Mouse (Mus musculus): ENCODE results near the gene Bbs2. TPM values are rescaled to one million over a fixed set of nuclear protein-coding genes. Genes with fewer than 3 reads are reported as not detected.

Gene Bbs2
- total and polyA plus RNA-seq, 2 experiments from 2014 or later = 17.5 to 27.6 TPM

- H3K4me1 ChIP-seq (ENCODE audit: insufficient read depth, low read length) = peaks cover 7% of the 10 kb centered on the region
- no peaks in the 10 kb centered on the region for H3K9me3 ChIP-seq (ENCODE audit: low read length)
- H3K9ac ChIP-seq (replicated peaks; ENCODE audit: low read length, poor library complexity, severe bottlenecking) = no peak overlapping the region
- no peak for DNase-seq (ENCODE audit: low spot score)
- no peak overlapping the region for H3K4me3 ChIP-seq (ENCODE audit: low read depth, low read length)
- no peak overlapping the region for H3K27ac ChIP-seq (ENCODE audit: low read depth, low read length)
- no peaks in the 10 kb centered on the region for H3K27me3 ChIP-seq (ENCODE audit: insufficient read depth, low read length)
- peaks cover 14% of the 10 kb centered on the region for H3K36me3 ChIP-seq (ENCODE audit: insufficient read depth, low read length)
- no peak for TF ChIP-seq CTCF (IDR thresholded peaks at IDR 0.05)
- ATAC-seq (ENCODE audit: low FRiP score) = no peak
- no peak overlapping the region for H3K4me2 ChIP-seq (ENCODE audit: low read depth, low read length, poor library complexity, severe bottlenecking)
- WGBS = 28% methylated on average over 3 of the region's 3 CpGs
Observed at GRCm38 (mm10) chr8:94033601-94034000, 65.1 kb downstream of the Bbs2 start.

DNA sequence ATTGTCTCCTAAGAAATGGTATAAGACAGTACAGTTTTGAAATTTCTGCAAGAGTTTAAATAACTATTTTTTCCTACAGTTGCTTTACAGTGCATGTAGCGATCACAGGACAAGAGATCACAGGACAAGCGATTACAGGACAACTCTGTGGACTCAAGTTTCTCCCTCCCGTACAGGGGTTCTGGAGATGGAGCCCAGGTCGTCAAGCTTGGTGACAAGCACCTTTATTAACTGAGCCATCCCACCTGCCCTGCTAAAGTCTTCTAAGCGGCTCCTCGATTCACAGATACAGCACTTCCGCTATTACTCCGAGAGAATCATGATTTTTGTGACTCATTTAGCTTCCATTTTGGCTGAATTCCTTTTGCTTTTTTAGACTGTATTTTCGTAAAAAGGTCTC is 69.0 kb downstream of the Bbs2 start:
- ATAC-seq (ENCODE audit: low FRiP score) (no peak), DNase-seq (ENCODE audit: low spot score) (no peak)
- no peaks in the 10 kb centered on the region for H3K9me3 ChIP-seq (ENCODE audit: low read length)
- TF ChIP-seq CTCF (IDR thresholded peaks at IDR 0.05) = no peak
- H3K4me2 ChIP-seq (ENCODE audit: low read depth, low read length, poor library complexity, severe bottlenecking) = no peak overlapping the region
- H3K36me3 ChIP-seq (ENCODE audit: insufficient read depth, low read length) = peaks cover 44% of the 10 kb centered on the region
- no peaks in the 10 kb centered on the region for H3K27me3 ChIP-seq (ENCODE audit: insufficient read depth, low read length)
- WGBS = 96% methylated on average over 9 of the region's 9 CpGs
- H3K4me1 ChIP-seq (ENCODE audit: insufficient read depth, low read length) = no peaks in the 10 kb centered on the region
- no peak overlapping the region for H3K4me3 ChIP-seq (ENCODE audit: low read depth, low read length)
- no peak overlapping the region for H3K27ac ChIP-seq (ENCODE audit: low read depth, low read length)
- H3K9ac ChIP-seq (replicated peaks; ENCODE audit: low read length, poor library complexity, severe bottlenecking) = no peak overlapping the region

DNA sequence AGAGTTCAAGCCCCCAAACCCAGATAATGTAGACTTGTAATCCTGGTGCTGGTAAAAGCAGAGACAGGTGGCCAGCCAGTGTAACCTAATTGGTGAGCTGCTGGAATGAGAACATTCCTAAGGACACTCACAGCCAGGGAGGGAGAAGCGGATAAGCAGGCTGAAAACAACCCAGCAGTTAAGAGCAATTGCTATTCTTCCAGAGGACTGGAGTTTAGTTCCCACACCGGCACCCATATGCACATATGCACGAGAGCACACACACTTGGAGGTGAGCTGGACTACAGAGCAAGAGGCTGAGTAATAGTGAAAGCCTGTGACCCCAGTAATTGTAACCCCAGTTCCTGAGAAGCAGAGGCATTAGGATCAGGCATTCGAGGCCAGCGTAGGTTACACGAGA is 74.8 kb downstream of the Bbs2 start:
- 96% methylated on average over 6 of the region's 6 CpGs for WGBS
- Histone ChIP-seq H3K4me3 (ENCODE audit: low read depth, low read length) (no peak overlapping the region), H3K27me3 (ENCODE audit: insufficient read depth, low read length) (no peaks in the 10 kb centered on the region), H3K36me3 (ENCODE audit: insufficient read depth, low read length) (peaks cover 56% of the 10 kb centered on the region), H3K9ac (replicated peaks; ENCODE audit: low read length, poor library complexity, severe bottlenecking) (no peak overlapping the region), H3K4me2 (ENCODE audit: low read depth, low read length, poor library complexity, severe bottlenecking) (no peak overlapping the region), H3K27ac (ENCODE audit: low read depth, low read length) (no peak overlapping the region), H3K4me1 (ENCODE audit: insufficient read depth, low read length) (no peaks in the 10 kb centered on the region), H3K9me3 (ENCODE audit: low read length) (no peaks in the 10 kb centered on the region)
- no peak for ATAC-seq (ENCODE audit: low FRiP score)
- no peak for TF ChIP-seq CTCF (IDR thresholded peaks at IDR 0.05)
- DNase-seq (ENCODE audit: low spot score) = no peak

Other genes with a start within 250 kb of the Bbs2 start
- 214 and 227 TPM in 2 replicates for gene Amfr, start 86.1 kb downstream of the Bbs2 start, total RNA-seq (2014; rRNA removed)
- 80.4 and 84.8 TPM in 2 replicates for gene Amfr, start 86.1 kb downstream of the Bbs2 start, polyA plus RNA-seq (2015; fragmentation: Nextera tagmentation; extraction: Ambion mirVana)
- gene Nudt21, start 61.9 kb downstream of the Bbs2 start, total RNA-seq (2014; rRNA removed) = 61.5 and 82.5 TPM in 2 replicates
- 90.1 and 92.3 TPM in 2 replicates for gene Nudt21, start 61.9 kb downstream of the Bbs2 start, polyA plus RNA-seq (2015; fragmentation: Nextera tagmentation; extraction: Ambion mirVana)
- gene Ogfod1, start 61.7 kb downstream of the Bbs2 start, total RNA-seq (2014; rRNA removed) = 17.3 and 20.1 TPM in 2 replicates
- gene Ogfod1, start 61.7 kb downstream of the Bbs2 start, polyA plus RNA-seq (2015; fragmentation: Nextera tagmentation; extraction: Ambion mirVana) = 7.8 and 8.9 TPM in 2 replicates
- gene Mt4, start 38.3 kb upstream of the Bbs2 start, total RNA-seq (2014; rRNA removed) = not detected in 2 replicates
- not detected in 2 replicates for gene Mt4, start 38.3 kb upstream of the Bbs2 start, polyA plus RNA-seq (2015; fragmentation: Nextera tagmentation; extraction: Ambion mirVana)
- 571 and 599 TPM in 2 replicates for gene Mt3, start 53.7 kb upstream of the Bbs2 start, total RNA-seq (2014; rRNA removed)
- gene Mt3, start 53.7 kb upstream of the Bbs2 start, polyA plus RNA-seq (2015; fragmentation: Nextera tagmentation; extraction: Ambion mirVana) = 314 and 354 TPM in 2 replicates
- 57.7 and 131 TPM in 2 replicates for gene Mt2, start 73.7 kb upstream of the Bbs2 start, total RNA-seq (2014; rRNA removed)
- gene Mt2, start 73.7 kb upstream of the Bbs2 start, polyA plus RNA-seq (2015; fragmentation: Nextera tagmentation; extraction: Ambion mirVana) = 92.3 and 101 TPM in 2 replicates
- 460 and 504 TPM in 2 replicates for gene Mt1, start 80.2 kb upstream of the Bbs2 start, total RNA-seq (2014; rRNA removed)
- 387 and 420 TPM in 2 replicates for gene Mt1, start 80.2 kb upstream of the Bbs2 start, polyA plus RNA-seq (2015; fragmentation: Nextera tagmentation; extraction: Ambion mirVana)
- gene Nup93, start 115.6 kb upstream of the Bbs2 start, total RNA-seq (2014; rRNA removed) = 47.9 and 65.3 TPM in 2 replicates
- 38.4 and 39.9 TPM in 2 replicates for gene Nup93, start 115.6 kb upstream of the Bbs2 start, polyA plus RNA-seq (2015; fragmentation: Nextera tagmentation; extraction: Ambion mirVana)
- not detected in 2 replicates for gene Slc12a3, start 230.3 kb upstream of the Bbs2 start, total RNA-seq (2014; rRNA removed)
- gene Slc12a3, start 230.3 kb upstream of the Bbs2 start, polyA plus RNA-seq (2015; fragmentation: Nextera tagmentation; extraction: Ambion mirVana) = 0.05 and 0.17 TPM in 2 replicates